Mouse (Mus musculus) heart, embryonic 14.5 days (tissue): ENCODE data around the gene Igfals. TPM values are rescaled to one million over a fixed set of nuclear protein-coding genes. Genes with fewer than 3 reads are reported as not detected.

Source experiments
- ATAC-seq: fragments of 200-750 bp; cut with Nextera tagmentation; 2 replicates; pipeline ENCODE4 v1.8.0; 2017; ENCODE audit warnings: low read depth, moderate TSS enrichment; ENCODE audit not compliant: insufficient number of reproducible peaks, insufficient read depth, low FRiP score
- H3K27ac ChIP-seq, 2 experiments: fragments of 200-500 bp in 1 of 2; fragments of 300-500 bp in 1 of 2; sonication (generic) in 1 of 2; replicated peaks in 1 of 2; 2 replicates each; pipeline ENCODE4 v1.5.1; 2012 to 2014; ENCODE audit warnings: low read depth in 2 of 2, low read length in 2 of 2, control low read depth in 1 of 2, mild to moderate bottlenecking in 1 of 2, mixed read lengths in 1 of 2; ENCODE audit not compliant: control insufficient read depth in 1 of 2, insufficient read depth in 1 of 2
- H3K27me3 ChIP-seq: fragments of 300-500 bp; sonication (generic); 2 replicates; pipeline ENCODE4 v1.6.1; 2014; ENCODE audit warnings: mild to moderate bottlenecking, low read length, control low read depth; ENCODE audit not compliant: control insufficient read depth, insufficient read depth
- H3K36me3 ChIP-seq: fragments of 300-500 bp; sonication (generic); 2 replicates; pipeline ENCODE4 v1.6.1; 2014; ENCODE audit warnings: mild to moderate bottlenecking, control low read depth, low read length, mixed read lengths; ENCODE audit not compliant: control insufficient read depth, insufficient read depth
- H3K4me1 ChIP-seq, 2 experiments: fragments of 200-500 bp in 1 of 2; fragments of 300-500 bp in 1 of 2; sonication (generic) in 1 of 2; 2 replicates each; pipeline ENCODE4 v1.6.1; 2012 to 2014; ENCODE audit warnings: low read length in 2 of 2, control low read depth in 1 of 2, mixed read lengths in 1 of 2; ENCODE audit not compliant: control insufficient read depth in 2 of 2, insufficient read depth in 2 of 2
- H3K4me2 ChIP-seq: fragments of 300-500 bp; sonication (generic); 2 replicates; pipeline ENCODE4 v1.6.1; 2014; ENCODE audit warnings: mild to moderate bottlenecking, low read length
- H3K4me3 ChIP-seq, 2 experiments: fragments of 200-500 bp in 1 of 2; fragments of 300-500 bp in 1 of 2; sonication (generic) in 1 of 2; 2 replicates each; pipeline ENCODE4 v1.5.1; 2012 to 2014; ENCODE audit warnings: low read length in 2 of 2, mild to moderate bottlenecking in 2 of 2, control low read depth in 1 of 2, low read depth in 1 of 2, moderate library complexity in 1 of 2; ENCODE audit not compliant: control insufficient read depth in 1 of 2, insufficient read depth in 1 of 2
- H3K9ac ChIP-seq: fragments of 300-500 bp; sonication (generic); 2 replicates; pipeline ENCODE4 v1.6.1; 2014; ENCODE audit warnings: mild to moderate bottlenecking, low read length
- H3K9me3 ChIP-seq: fragments of 300-500 bp; sonication (generic); 2 replicates; pipeline ENCODE4 v1.6.1; 2016; ENCODE audit warnings: low read length, control low read depth; ENCODE audit not compliant: control insufficient read depth
- WGBS: fragments of 180-500 bp; shearing (Covaris S2); extraction: QIAGEN DNeasy Blood & Tissue Kit; methylation state at CpG from one replicate; pipeline ENCODE4 v1.1.7; 2014; 5-methylcytosine and 5-hydroxymethylcytosine counted together
- polyA plus RNA-seq: library from polyadenylated mRNA; unstranded; fragments of >200 nt; fragmentation: Nextera tagmentation; extraction: Ambion mirVana; gene quantifications from 2 replicates; pipeline ENCODE4 v1.2.1, GENCODE M21; 2014

The Igfals gene
- polyA plus RNA-seq, 1 experiment from 2014 or later: not detected

GRCm38 (mm10) chr17:24888862-24889261, 23.1 kb downstream of the Igfals start:
- H3K4me1 ChIP-seq: peaks cover 11 to 21% of the 10 kb centered on the region in 2 experiments
- H3K27me3 ChIP-seq: no peaks in the 10 kb centered on the region
- ATAC-seq: no peak
- H3K4me3 ChIP-seq: no peak overlapping the region
- H3K9ac ChIP-seq: no peak overlapping the region
- H3K4me2 ChIP-seq: no peak overlapping the region
- no peak overlapping the region for H3K27ac ChIP-seq
- 93% methylated on average over 3 of the region's 3 CpGs for WGBS
- H3K36me3 ChIP-seq: peaks cover 68% of the 10 kb centered on the region
- no peaks in the 10 kb centered on the region for H3K9me3 ChIP-seq

DNA sequence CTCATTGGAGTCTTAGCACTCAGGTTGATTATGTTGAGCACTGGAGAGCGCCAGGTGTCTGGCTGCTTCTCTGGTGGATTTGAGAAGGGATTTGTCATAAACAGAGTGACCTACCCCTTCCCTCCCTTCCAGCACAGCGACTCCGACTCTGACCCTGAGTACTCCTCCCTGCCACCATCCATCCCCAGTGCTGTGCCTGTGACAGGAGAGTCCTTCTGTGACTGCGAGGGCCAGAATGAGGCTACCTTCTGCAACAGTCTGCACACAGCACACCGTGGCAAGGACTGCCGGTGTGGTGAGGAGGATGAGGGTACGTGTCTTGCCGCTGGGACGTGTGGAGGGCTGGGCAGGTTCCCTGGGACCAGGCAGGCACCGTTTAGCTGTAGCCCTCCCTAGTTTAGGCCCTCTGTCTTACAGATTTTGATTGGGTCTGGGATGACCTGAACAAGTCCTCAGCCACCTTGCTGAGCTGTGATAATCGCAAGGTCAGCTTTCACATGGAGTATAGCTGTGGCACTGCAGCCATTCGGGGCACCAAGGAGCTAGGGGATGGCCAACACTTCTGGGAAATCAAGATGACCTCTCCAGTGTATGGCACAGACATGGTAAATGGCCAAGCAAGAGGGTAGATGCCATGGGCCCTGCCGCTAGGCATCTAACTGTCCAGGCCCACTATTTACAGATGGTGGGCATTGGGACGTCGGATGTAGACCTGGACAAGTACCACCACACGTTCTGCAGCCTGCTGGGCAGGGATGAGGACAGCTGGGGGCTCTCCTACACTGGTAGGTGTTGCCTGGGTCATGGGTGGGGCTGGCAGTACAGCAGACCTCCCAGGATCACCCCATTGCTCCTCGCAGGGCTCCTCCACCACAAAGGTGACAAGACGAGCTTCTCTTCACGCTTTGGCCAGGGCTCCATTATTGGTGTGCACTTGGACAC, 24.6 kb downstream of the Igfals start:
- ATAC-seq: no peak
- Histone ChIP-seq H3K27ac (no peak overlapping the region), H3K4me1 (peaks cover 15 to 23% of the 10 kb centered on the region in 2 experiments), H3K9me3 (no peaks in the 10 kb centered on the region), H3K4me2 (no peak overlapping the region), H3K27me3 (no peaks in the 10 kb centered on the region), H3K4me3 (no peak overlapping the region), H3K9ac (no peak overlapping the region), H3K36me3 (peaks cover 62% of the 10 kb centered on the region)
- 87% methylated on average over 19 of the region's 19 CpGs for WGBS

DNA sequence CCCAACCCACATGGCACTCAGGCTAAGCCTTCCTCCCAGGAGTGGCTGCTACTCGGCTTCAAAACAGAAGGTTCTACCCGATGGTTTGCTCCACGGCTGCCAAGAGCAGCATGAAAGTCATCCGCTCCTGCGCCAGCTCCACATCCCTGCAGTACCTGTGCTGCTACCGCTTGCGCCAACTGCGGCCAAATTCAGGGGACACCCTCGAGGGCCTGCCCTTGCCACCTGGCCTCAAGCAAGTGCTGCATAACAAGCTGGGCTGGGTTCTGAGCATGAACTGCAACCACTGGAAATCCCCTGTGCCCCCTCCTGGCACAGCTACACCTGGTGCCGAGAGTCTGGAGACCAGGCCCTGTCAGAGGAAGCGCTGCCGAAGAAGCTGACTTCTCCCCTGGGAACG, 25.5 kb downstream of the Igfals start:
- Histone ChIP-seq H3K36me3 (peaks cover 62% of the 10 kb centered on the region), H3K27me3 (no peaks in the 10 kb centered on the region), H3K27ac (no peak overlapping the region), H3K9me3 (no peaks in the 10 kb centered on the region), H3K4me2 (no peak overlapping the region), H3K4me1 (peaks cover 14 to 26% of the 10 kb centered on the region in 2 experiments), H3K4me3 (no peak overlapping the region), H3K9ac (no peak overlapping the region)
- no peak for ATAC-seq
- WGBS: 82% methylated on average over 12 of the region's 13 CpGs

- Histone ChIP-seq H3K27me3 (no peaks in the 10 kb centered on the region), H3K4me3 (no peak overlapping the region), H3K4me1 (peaks cover 14 to 27% of the 10 kb centered on the region in 2 experiments), H3K27ac (no peak overlapping the region), H3K9me3 (no peaks in the 10 kb centered on the region), H3K9ac (no peak overlapping the region), H3K36me3 (peaks cover 70% of the 10 kb centered on the region), H3K4me2 (no peak overlapping the region)
- 89% methylated on average over 12 of the region's 12 CpGs for WGBS
- no peak for ATAC-seq
Measured at GRCm38 (mm10) chr17:24892785-24893184, 27.0 kb downstream of the Igfals start.

GRCm38 (mm10) chr17:24893276-24893675, 27.5 kb downstream of the Igfals start:
- Histone ChIP-seq H3K27ac (no peak overlapping the region), H3K9ac (no peak overlapping the region), H3K4me3 (no peak overlapping the region), H3K4me1 (peaks cover 13 to 27% of the 10 kb centered on the region in 2 experiments), H3K27me3 (no peaks in the 10 kb centered on the region), H3K9me3 (no peaks in the 10 kb centered on the region), H3K4me2 (no peak overlapping the region), H3K36me3 (peaks cover 70% of the 10 kb centered on the region)
- no peak for ATAC-seq
- 95% methylated on average over 2 of the region's 2 CpGs for WGBS

GRCm38 (mm10) chr17:24894061-24894994, 28.5 kb downstream of the Igfals start:
- 9% methylated on average over 31 of the region's 31 CpGs for WGBS
- H3K27ac ChIP-seq: peak overlapping the region; percentile 68 to 84
- ATAC-seq: no peak
- peak overlapping the region; percentile 72 for H3K4me2 ChIP-seq
- peaks cover 70% of the 10 kb centered on the region for H3K36me3 ChIP-seq
- peak overlapping the region; percentile 91 for H3K9ac ChIP-seq
- no peaks in the 10 kb centered on the region for H3K9me3 ChIP-seq
- peak overlapping the region; percentile 69 to 81 for H3K4me3 ChIP-seq
- no peaks in the 10 kb centered on the region for H3K27me3 ChIP-seq
- H3K4me1 ChIP-seq: peaks cover 13 to 34% of the 10 kb centered on the region in 2 experiments

DNA sequence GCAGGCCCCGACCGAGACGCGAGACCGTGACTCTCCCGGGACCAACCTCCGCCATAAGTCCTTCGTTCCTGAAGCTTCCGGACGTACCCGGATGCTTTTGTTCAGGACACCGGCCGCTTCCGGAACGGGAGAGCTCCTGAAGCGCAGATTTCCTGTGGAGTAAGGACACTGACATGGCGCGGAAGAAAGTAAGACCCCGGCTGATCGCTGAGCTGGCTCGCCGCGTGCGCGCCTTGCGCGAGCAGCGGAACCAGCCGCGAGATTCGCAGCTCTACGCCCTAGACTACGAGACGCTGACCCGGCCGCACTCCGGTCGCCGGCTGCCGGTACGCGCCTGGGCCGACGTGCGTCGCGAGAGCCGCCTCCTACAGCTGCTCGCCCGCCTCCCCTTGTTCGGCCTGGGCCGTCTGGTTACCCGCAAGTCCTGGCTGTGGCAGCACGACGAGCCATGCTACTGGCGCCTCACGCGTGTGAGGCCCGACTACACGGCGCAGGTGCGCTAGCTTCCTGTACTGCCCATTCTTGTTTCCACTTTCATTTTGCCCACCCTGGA, 29.3 kb downstream of the Igfals start, which contains the start of the genes Eme2 and Mrps34:
TSS of gene Eme2 (minus strand) at position 93 of the 553 bp plus-strand sequence.
TSS of gene Mrps34 (plus strand) at position 122 of the 553 bp plus-strand sequence.
- Histone ChIP-seq H3K4me1 (peaks cover 13 to 36% of the 10 kb centered on the region in 2 experiments), H3K4me3 (peak within 1 kb of the TSS; percentile 69 to 81), H3K27me3 (no peaks in the 10 kb centered on the region), H3K9ac (peak within 1 kb of the TSS; percentile 91), H3K27ac (peak within 1 kb of the TSS; percentile 75 to 84), H3K9me3 (no peaks in the 10 kb centered on the region), H3K4me2 (peak within 1 kb of the TSS; percentile 72), H3K36me3 (peaks cover 70% of the 10 kb centered on the region)
- peak; percentile 34; the same call in 1 of the 2 replicates for ATAC-seq
- under 1% methylated on average over 62 of the region's 62 CpGs for WGBS
